Mouse (Mus musculus): ENCODE data around the gene Fhad1.

Gene Fhad1

GRCm38 (mm10) chr4:141978582-141978981 lies 36.3 kb downstream of the Fhad1 start:
- no peak for DNase-seq (ENCODE audit: low spot score in 2 of 2)

GRCm38 (mm10) chr4:141977346-141977745 lies 37.5 kb downstream of the Fhad1 start:
- DNase-seq (ENCODE audit: low spot score in 2 of 2), result no peak

- peak; percentile 37 to 60 for DNase-seq (ENCODE audit: low spot score in 2 of 2)
These were observed 38.7 kb downstream of the Fhad1 start for GRCm38 (mm10) chr4:141976163-141976562.

GRCm38 (mm10) chr4:141964575-141964974 lies 50.3 kb downstream of the Fhad1 start:
- DNase-seq (ENCODE audit: low spot score in 2 of 2), result peak; percentile 63 to 82

- no peak for DNase-seq (ENCODE audit: low spot score in 2 of 2)
These were observed 51.0 kb downstream of the Fhad1 start for GRCm38 (mm10) chr4:141963907-141964306.

GRCm38 (mm10) chr4:141962811-141963685 lies 51.8 kb downstream of the Fhad1 start:
- DNase-seq (ENCODE audit: low spot score in 2 of 2), result peak; percentile 42 to 57

GRCm38 (mm10) chr4:141960037-141960436 lies 54.8 kb downstream of the Fhad1 start:
- DNase-seq (ENCODE audit: low spot score in 2 of 2), result peak in 1 of 2 experiments; percentile 33

GRCm38 (mm10) chr4:141959615-141960014 lies 55.3 kb downstream of the Fhad1 start:
- DNase-seq (ENCODE audit: low spot score in 2 of 2), result no peak

- DNase-seq (ENCODE audit: low spot score in 2 of 2), result peak; percentile 35 to 37
These were observed 56.1 kb downstream of the Fhad1 start for GRCm38 (mm10) chr4:141958614-141959375.

GRCm38 (mm10) chr4:141958188-141958587 lies 56.7 kb downstream of the Fhad1 start:
- DNase-seq (ENCODE audit: low spot score in 2 of 2), result peak; percentile 81 to 82

GRCm38 (mm10) chr4:141957740-141958139 lies 57.1 kb downstream of the Fhad1 start:
- no peak for DNase-seq (ENCODE audit: low spot score in 2 of 2)

- no peak for DNase-seq (ENCODE audit: low spot score in 2 of 2)
These were observed 58.0 kb downstream of the Fhad1 start for GRCm38 (mm10) chr4:141956931-141957330.

GRCm38 (mm10) chr4:141954770-141955720 lies 59.8 kb downstream of the Fhad1 start:
- no peak for DNase-seq (ENCODE audit: low spot score in 2 of 2)

GRCm38 (mm10) chr4:141953859-141954258 lies 61.0 kb downstream of the Fhad1 start:
- DNase-seq (ENCODE audit: low spot score in 2 of 2), result no peak

- DNase-seq (ENCODE audit: low spot score in 2 of 2), result no peak
These were observed 61.6 kb downstream of the Fhad1 start for GRCm38 (mm10) chr4:141953291-141953690.

GRCm38 (mm10) chr4:141952824-141953223 lies 62.1 kb downstream of the Fhad1 start:
- DNase-seq (ENCODE audit: low spot score in 2 of 2), result peak in 1 of 2 experiments; percentile 35

- peak; percentile 69 for DNase-seq (ENCODE audit: low spot score in 2 of 2)
These were observed 62.8 kb downstream of the Fhad1 start for GRCm38 (mm10) chr4:141952114-141952513.

- DNase-seq (ENCODE audit: low spot score in 2 of 2), result no peak
These were observed 65.4 kb downstream of the Fhad1 start for GRCm38 (mm10) chr4:141949436-141949835.

- no peak for DNase-seq (ENCODE audit: low spot score in 2 of 2)
These were observed 66.1 kb downstream of the Fhad1 start for GRCm38 (mm10) chr4:141948822-141949221.

- no peak for DNase-seq (ENCODE audit: low spot score in 2 of 2)
These were observed 72.5 kb downstream of the Fhad1 start for GRCm38 (mm10) chr4:141942403-141942802.

GRCm38 (mm10) chr4:141941289-141941688 lies 73.6 kb downstream of the Fhad1 start:
- no peak for DNase-seq (ENCODE audit: low spot score in 2 of 2)

All from frontal cortex, postnatal 36 days (tissue).